Mouse (Mus musculus): ENCODE results near the gene Trpc7. TPM values are rescaled to one million over a fixed set of nuclear protein-coding genes. Genes with fewer than 3 reads are reported as not detected.

Gene Trpc7
- not detected in 4 replicates for total RNA-seq (2023)

GRCm38 (mm10) chr13:56895893-56896292 lies at the start of gene Trpc7:
Gene Trpc7 (minus strand): TSS chr13:56895993.

GRCm38 (mm10) chr13:56753192-56753951 lies 142.4 kb downstream of the Trpc7 start, which contains the start of gene Gm45623:
Gene Gm45623 (minus strand): TSS chr13:56753827.

Other genes with a start within 250 kb of the Trpc7 start
- 42.9 to 48.5 TPM (median 46.4 TPM) in 4 replicates for gene Smad5, start 193.0 kb downstream of the Trpc7 start, total RNA-seq (2023)
- gene Gm45623, start 142.2 kb downstream of the Trpc7 start, total RNA-seq (2023), result not detected in 4 replicates